Mouse (Mus musculus) hindlimb bud, embryonic 11.5 days (tissue): ENCODE results near the gene Spata2l.
"Not testable (repeated sequence)": the region's sequence is repeated elsewhere in the genome, so short reads cannot be mapped to it uniquely, and the experiment has no call there.

ENCODE experiments used
- DNase-seq: peaks from one replicate; pipeline ENCODE4 v3.0.0-alpha.2; 2012; ENCODE audit warnings: low read depth, low spot score; ENCODE audit errors: extremely low spot score

Gene Spata2l

DNA sequence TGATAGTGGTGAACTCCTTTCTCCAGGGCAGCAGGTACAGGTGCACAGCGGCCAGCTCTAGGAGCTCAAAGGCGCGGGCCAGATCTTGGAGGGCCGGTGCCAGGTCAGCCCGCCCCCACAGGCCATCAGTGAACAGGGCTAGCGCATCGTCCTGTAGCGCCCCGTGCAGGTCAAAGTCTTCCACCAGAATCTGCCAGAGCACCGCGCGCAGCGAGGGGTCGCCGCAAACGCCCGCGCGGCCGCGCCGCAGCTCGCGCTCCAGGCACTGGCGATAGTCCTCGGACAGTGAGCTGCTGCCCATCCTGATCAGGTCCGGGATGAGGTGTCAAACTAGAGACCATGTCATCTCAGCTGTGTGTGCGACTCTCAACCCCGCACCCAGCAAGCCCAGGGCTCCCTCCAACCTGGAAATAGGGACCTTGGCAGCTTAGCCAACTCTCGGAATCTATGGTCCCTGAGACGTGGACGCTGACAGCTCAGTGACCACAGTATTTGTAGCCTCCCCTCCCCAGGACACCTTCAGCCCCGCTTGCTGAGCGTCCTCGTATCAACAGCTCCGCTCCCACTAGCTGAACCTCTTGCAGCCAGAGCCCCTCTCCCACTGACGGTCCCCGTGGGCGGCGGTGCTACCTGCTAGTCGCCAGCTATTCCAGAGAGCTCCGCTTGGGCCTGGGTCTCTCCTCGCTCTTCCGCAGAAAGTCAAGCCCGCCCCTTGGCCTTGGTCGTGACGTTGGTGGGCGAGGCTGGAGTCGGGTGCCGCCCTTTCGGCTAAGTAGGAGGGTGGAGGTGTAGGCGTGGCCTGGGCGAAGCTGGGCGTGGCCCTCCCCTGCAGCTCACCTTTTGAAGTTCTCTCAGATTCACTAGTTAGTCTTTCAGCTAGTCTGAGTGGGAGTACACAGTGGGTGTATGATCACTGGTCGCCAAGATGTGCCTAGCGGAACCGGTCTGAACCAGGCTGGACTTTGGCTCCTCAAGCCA is at the start of gene Spata2l:
Spata2l (minus strand) TSS at position 714 of the 978 bp plus-strand sequence.
- peak; percentile 69 for DNase-seq

DNA sequence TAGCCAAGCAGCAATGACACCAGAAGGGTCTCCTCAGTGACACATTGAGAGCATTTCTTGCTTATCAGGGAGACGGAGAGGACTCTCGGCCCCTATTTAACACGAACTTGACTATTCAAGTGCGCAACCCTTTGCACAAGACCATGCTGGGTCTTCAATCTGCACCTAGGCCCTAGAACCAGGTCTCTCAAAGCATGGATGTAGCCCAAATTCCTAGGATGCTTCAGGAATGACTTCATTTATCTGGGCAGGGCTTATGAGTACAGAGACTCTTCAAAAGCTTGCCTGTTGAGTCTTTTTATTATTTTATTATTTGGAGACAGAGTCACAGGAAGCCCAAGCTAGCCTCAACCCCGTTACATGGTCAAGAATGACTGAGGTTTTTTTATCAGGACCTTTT is 48.5 kb upstream of the Spata2l start:
- DNase-seq: no peak

DNA sequence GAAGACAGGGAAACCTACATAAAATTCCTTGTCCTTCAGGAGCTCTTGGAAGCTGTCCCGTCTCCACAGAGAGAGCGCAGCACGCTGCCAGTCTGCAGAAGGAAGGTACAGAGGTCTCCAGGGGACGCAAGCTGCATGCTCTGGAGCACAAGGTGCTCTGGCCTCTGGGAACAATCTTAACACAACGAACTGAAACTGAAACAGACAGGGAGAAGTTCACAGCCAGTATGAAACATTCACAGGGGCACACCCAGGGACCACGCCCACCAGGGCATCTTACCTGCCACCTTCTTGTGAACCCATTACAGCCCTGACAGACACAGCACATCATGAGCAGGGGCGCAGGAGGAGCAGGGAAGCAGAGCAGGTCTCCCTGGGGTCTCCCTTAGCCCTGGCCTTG is 48.0 kb upstream of the Spata2l start:
- DNase-seq: no peak

DNA sequence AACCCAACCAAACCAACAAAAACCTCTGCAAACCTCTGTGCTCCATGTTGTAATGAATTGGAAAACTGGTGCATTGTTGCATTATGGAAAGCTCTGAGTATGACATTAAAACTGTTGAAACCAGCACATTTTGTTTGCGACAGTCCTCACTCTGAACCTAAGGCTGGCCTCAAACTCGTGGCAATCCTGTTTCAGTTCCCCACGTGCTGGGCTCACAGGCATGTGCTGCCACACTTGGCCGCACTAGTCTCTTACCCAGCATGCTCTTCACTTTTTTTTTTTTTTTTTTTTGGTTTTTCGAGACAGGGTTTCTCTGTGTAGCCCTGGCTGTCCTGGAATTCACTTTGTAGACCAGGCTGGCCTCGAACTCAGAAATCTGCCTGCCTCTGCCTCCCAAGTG is 47.0 kb upstream of the Spata2l start:
- not testable (repeated sequence) for DNase-seq

DNA sequence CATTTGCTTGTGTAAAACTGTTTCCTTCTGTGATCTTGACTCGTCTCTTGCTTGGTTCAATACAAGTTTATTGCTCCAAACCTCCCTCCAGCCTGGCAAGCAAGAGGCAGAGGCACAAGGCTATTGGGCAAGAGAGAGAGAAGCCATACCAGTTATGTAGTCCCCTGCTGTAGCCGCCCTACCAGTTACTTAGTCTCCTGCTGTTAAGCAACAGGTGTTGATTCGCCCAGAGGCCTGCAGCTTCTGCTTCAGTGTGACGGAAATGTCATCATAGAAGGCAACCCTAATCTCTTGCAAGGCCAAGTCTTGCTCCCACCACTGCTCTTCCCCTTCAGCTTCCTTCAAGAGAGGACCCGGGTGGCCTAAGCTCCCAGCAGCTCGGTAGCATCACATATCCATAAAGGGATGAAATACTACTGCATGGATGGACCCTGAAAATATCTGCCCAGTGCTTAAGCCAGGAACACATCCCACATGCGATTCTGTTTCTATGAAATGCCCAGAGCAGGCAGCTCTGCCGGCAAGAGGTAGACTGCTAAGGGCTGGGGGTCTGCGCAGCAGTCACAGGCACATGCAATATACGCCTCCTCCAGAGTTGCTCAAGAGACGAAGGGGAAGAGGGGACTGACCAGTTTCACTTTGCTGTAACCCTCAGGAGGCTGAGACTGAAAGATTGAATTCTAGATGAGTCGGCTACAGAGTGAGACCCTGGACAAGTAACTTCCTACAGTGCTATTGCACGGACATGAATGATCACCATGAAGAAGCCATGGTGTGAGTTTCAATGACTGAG is 44.5 kb upstream of the Spata2l start:
- no peak for DNase-seq

DNA sequence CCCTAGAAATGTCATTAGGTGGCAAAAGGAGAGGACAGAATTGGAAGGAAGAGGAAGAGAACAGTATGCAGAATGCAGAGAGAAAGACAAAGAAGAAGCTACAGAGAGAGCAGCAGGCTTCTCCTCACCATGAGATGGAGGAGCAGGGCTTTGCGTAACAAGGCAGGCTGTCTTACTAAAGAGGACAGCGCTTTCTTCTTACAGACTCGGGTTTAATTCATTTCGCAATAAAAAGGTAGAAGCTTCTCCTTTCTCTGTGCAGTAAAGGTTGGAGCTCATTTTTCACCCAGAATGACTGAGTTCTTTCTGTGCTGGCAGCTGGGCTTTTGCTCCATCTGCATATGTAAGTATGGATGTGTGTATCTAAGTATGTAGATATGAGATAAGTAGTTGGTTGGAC is 43.8 kb upstream of the Spata2l start:
- no peak for DNase-seq

DNA sequence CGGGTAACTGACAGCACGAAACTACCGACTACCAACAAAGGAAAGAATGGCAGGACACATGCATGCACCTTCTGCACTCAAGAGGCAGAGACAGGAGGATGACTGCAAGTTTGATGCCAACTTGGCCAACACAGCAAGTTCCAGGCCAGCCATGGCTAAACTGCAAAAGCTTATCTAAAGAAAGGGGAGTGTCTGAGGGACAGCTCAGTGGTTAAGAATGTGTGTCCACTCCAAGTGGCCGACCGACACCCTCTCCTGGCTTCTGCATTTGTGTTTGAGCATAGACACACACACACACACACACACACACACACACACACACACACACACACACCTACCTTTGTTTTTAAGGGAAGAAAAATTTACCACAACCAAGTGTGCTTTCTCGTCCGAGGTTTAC is 42.4 kb upstream of the Spata2l start:
- DNase-seq: no peak

DNA sequence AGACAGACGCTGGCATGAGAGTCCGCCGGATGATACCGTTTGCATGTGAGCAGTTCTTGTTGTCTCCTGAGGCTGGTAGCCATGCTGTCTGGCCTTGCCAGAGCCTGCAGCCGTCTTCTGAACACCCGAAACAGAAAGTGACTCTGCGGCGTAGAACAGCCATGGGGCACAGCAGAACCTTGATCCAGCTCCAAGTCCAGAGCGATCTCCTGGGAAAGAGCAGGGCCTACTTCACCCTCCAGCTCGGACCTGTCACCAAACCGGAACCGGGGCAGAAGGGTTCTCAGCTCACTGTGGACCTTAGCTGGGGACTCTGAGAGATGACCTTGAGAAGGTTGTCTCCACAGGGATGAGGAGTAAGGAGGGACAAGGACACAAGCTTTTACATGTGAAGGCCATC is 39.1 kb upstream of the Spata2l start:
- DNase-seq: no peak

DNA sequence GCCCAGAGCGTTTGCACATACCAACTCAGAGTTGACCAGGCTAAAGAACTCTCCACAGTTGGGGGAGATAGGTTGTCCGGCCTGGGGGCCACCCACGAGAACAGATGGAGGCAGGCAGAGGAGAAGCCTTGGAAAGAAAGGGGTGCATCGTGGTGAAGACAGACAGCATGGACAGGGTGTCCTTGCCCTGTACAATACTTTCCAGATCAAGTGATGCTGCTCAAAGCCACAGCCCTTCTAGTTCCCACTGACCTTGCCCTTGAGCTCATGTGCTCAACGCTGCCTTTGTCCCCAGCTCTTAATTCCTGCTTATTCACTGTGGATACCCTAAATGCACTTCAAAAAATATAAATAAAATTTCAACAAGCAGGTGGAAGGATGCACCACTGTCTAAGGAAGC is 38.4 kb upstream of the Spata2l start:
- DNase-seq: no peak

DNA sequence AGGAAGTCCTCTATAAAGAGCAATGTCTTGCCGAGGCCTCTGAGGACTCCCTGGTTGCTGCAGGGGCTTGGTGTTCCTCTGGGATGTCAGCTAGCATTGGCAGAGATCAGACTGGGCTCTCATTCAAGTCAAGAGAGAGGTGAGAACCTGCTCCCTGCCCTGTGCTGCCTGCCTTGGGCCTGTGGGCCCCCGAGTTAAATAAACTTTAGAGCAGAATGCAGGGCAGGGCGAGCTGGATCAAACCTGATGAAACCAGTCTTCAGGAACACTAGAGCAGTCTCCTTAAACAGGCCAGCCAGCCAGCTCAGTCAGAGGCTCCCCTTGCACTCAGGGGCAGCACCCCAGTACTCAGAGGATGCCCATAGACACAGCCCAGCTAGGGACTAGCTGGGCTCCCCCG is 35.9 kb upstream of the Spata2l start:
- DNase-seq: no peak

DNA sequence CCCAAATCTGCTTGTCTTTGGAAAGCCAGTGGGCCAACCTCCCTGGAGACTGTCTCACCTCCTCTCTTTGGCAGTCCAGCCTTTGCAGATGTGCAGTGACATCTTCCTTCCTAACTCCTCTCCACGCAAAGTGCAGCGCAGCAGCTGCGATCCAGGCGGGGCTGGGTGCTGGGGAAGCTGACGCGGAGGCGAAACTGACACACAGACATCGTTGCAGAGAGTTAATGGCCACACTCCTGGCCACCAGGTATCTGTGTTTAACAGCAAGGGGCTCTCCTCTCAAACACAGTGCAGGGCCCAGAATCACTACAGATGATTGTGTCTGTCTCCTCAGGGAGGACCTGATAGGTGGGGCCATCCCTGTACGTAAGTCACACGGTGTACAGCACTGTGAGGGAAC is 35.1 kb upstream of the Spata2l start:
- no peak for DNase-seq

DNA sequence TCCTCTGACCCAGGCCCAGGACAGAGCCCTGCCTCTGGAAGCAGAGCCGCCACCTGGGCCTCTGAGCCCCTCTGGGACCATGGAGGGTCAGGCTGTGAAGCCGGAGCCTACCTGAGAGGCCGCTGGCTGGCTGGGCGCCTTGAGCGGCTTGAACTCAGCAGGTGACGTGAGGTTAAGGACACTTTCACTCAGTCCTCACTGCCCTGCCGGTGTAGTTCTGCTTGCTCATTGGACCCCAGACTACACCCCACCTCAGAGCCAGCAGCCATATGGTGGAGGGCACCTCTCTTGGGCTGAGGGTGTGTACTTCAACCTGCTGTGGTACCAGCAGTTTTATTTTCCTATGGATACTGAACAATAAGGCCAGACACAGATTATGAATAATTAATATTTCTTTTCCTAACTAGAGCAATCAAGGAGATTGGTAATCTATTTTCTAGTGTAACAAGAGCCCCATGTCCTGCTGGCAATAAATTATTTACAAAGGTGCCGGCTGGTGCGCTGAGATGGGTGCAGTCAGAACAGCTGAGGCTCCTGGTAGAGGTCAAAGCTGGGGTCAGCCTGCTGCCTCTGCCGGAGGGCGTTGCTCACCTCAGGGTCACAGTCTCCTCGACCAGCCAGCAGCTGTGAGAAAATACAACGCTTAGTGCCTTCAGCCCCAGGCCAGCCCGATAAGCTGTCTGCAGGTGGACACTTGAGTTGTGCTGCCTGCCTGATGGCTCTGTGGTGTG is 32.1 kb upstream of the Spata2l start:
- DNase-seq: no peak

DNA sequence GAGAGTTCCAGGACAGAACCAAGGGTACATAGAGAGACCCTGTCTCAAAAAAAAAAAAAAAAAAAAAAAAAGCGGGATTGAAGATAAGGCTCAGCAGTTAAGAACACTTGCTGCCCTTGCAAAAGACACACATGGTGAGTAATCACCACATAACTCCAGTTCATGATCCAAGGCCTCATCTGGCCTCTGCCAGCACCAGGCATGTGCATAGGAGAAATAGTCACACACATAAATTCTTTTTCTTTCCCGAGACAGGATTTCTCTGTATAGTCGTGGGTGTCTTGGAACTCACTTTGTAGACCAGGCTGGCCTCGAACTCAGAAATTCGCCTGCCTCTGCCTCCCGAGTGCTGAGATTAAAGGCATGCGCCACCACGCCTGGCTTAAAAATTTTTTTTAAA is 21.6 kb upstream of the Spata2l start:
- not testable (repeated sequence) for DNase-seq

DNA sequence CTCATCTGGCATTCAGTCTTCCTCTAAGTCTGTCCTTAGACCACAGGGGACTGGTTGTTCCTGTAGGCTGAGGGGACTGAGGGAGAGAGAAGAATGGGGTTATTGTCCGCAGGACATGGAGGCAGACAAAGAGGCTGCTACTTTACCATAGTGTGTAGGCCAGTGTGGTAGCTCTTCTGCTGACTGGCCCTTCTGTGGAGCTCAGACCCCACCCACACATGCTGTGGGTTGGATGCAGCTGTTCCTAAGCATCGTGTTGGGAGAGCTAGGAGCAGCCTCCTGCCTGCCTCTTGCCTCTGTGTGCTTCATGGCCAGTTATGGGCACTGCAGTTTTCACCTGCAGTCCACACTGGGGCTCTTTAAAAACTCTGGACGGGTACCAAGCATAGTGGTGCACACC is 21.1 kb upstream of the Spata2l start:
- no peak for DNase-seq

DNA sequence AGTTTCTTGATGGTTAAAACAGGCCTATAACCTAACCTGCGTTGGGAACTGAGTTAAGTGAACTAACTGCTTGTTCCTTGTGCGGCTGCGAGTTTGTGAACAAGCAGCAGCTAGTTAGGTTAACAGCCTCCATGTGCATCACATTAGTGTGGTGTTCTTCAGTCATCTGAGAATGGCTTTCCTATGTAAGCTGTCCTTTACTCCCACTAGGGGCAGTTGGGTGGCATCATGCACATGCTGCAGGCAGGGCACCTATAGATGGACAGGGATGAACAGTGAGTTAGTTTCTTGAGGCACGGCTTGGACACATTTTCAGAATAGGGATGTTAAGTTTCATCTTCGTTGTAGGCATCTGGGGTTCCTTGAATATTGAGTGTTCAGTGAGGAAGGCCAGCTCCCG is 19.1 kb upstream of the Spata2l start:
- DNase-seq: no peak

DNA sequence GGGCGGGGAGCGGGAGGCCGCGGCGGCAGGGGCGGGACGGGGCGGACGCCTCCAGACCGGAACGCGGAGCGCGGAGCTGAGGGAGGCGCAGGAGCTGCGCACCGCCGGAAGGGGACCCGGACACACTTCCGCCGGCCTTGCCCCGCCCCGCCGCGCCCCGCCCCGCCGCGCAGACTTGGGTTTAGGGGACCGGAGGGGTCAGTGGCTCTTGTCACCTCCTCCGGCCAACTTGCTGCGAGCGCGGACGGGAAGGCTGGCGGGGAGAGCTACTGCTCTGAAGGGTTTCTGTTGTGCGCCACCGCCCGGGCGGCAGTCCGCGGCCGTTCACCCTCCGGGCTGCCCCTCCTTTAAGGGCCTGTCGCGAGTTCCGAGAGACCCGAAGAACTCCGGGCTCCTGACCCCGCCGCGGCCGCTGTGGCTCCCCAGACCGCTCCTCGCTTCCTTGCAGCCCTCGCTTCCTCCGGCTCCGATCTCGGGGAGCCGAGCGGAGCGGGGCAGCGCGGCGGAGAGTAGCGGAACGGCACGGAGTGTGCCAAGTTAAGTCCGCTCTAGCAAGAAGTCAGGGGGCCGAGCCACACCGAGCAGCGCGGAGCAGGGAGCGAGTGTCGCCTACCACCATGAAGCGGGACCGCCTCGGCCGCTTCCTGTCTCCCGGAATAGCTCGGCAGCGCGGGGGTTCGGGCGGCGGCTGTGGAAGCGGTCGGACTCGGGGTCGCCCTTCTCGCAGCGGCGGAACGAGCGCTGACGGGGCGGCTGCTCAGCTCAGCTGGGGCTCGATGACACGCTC is 18.3 kb upstream of the Spata2l start, which contains the start of the genes Zfp276 and Vps9d1:
Zfp276 (plus strand) TSS at position 97 of the 787 bp plus-strand sequence.
Vps9d1 (minus strand) TSS at position 250 of the 787 bp plus-strand sequence.
- no peak for DNase-seq

DNA sequence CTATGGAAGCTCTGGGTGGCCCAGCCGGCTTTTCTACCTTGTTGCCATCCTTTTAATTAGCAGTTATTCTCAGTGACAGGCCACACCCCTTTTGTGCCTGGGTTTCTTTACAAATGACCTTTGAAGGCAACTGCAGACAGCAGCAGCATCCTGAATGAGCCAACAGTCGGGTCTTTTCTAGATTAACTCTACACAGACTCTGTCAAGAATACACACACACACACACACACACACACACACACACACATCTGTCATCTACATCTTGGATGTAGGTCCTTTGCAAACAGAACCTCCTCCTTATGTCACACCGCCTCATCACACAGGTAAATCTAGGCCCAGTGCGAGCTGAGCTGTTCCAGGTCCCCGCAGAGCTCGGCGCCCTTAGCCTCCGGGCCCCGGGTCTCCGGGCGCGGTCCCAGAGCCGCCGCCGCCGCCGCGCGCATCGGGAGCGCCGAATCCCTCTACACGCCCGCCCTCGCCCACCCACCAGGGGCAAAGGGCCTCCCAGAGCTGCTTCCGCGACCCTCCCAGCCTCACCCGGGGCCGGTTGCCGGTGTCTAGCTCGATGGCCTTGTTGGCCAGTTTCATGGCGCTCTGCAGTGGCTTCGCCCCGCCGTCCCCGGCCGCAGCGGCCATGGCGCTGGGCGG is 17.5 kb upstream of the Spata2l start:
- no peak for DNase-seq

DNA sequence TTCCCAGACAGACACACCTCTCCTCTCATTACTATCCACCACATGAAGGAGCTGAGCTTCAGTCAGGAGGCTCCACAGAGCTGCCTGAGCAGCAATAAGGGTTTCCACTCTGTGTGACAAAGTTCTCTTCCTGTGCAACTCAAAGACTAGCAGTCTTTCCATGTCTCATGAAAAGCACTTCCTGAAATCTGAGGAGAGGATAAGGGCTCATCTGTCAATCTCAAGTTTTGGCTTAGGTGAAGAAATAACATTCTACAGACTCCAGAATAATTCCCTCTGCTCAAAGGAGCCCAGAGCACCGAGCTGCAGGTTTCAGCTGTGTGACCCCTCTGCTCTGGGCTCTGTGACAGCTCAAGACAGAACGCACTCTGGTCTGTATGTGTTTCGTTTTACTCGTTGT is 16.9 kb upstream of the Spata2l start:
- DNase-seq: no peak

DNA sequence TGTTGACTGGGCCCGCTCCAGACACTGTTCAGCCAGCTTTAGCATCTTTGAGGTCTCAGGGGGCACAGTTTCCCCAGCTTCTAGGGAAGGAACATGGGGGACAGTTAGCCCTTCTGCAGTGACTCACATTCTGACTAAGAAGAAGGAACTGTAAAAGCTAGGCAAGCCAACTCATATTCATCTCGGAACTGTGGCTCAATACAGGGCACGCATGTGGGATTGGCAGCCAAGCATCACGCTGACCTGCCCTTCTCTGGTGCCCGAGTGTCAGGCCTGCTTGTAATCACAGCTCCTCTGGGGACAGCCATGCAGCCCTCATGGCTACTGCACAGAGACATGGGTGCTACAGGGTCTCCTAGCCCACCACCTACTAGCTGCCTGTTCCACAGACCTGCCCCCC is 14.9 kb upstream of the Spata2l start:
- DNase-seq: no peak

DNA sequence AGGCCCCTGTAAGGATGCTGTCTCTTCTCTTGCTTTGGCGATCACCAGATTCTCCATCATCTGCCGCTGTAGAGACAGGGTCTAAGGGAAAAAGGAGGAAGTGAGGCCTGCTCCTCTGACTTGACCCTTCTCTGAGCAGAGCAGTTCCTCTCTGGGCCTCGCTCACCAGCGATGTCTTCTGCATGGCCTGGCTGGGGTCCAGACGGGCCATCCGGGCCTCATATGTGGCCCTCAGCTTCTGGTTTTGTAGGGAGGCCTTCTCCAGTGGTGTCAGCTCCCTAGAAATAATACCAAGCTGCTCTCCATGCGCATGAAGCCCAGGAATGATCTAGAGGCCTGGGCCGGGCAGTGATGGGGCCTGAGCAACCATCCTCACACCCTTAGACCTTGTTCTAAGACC is 12.6 kb upstream of the Spata2l start:
- DNase-seq: no peak
